ENCODE assay signal across 24 mouse cellular contexts in genomic region chr5:145662007-145662406, GRCm38 (mm10). TPM values are rescaled to one million over a fixed set of nuclear protein-coding genes. Genes with fewer than 3 reads are reported as not detected.
"Had no signal": no experiment of that assay in that cellular context is flagged by ENCODE, and none has a peak within 500 bp of the region (broad histone marks: within the 10 kb centered on the region; RNA-seq: fewer than 3 reads in every experiment).

No protein-coding gene starts in this region.

- H3K27me3 ChIP-seq: megakaryocyte, embryonic 14.5 days; stomach, embryonic 15.5 days had no signal

- H3K4me1 ChIP-seq: megakaryocyte, embryonic 14.5 days; stomach, embryonic 15.5 days had no signal

- H3K36me3 ChIP-seq: stomach, embryonic 15.5 days had no signal

- H3K9ac ChIP-seq: liver, embryonic 14.5 days; stomach, embryonic 15.5 days had no signal

- ATAC-seq: midbrain, embryonic 16.5 days had no signal

- H3K4me3 ChIP-seq: megakaryocyte, embryonic 14.5 days; stomach, embryonic 15.5 days had no signal

- DNase-seq: kidney, adult 11 months; kidney, adult 9 months; kidney, postnatal 36 days; layer of hippocampus, adult 9-11 months; layer of hippocampus, postnatal 36 days; lung, adult 2 months; lung, postnatal 10 days; right cerebral cortex, postnatal 14 days; thymus, adult 2 months; thymus, postnatal 25 days had no signal

- H3K27ac ChIP-seq: kidney, postnatal 0 days; liver, embryonic 14.5 days; macrophage; stomach, embryonic 15.5 days had no signal

- H3K4me2 ChIP-seq: stomach, embryonic 15.5 days had no signal

RNA-seq across cellular contexts. Expression of gene Cyp3a41a, which starts 57.9 kb away (rescaled TPM):
- total RNA-seq: layer of hippocampus, adult 18-20 months; layer of hippocampus, postnatal 36 days; left cerebral cortex, adult 8-10 months; left cerebral cortex, postnatal 25 days had no signal
- polyA plus RNA-seq: intestine, embryonic 14.5 days; kidney, postnatal 0 days; limb, embryonic 14.5 days; lung, adult 2 months; macrophage; midbrain, embryonic 16.5 days; neural tube, embryonic 14.5 days; spleen, adult 2 months; stomach, embryonic 15.5 days; thymus, adult 2 months; urinary bladder, adult 2 months had no signal
